Mouse (Mus musculus) intestine, postnatal 0 days (tissue): ENCODE results near the gene Syne4. TPM values are rescaled to one million over a fixed set of nuclear protein-coding genes. Genes with fewer than 3 reads are reported as not detected.

Experiments
- ATAC-seq: fragments of 200-750 bp; cut with Nextera tagmentation; 2 replicates; pipeline ENCODE4 v1.8.0; 2017; ENCODE audit warnings: mild to moderate bottlenecking, moderate TSS enrichment, moderate library complexity
- H3K27ac ChIP-seq: fragments of 300-500 bp; sonication (generic); 2 replicates; pipeline ENCODE4 v1.5.1; 2014; ENCODE audit warnings: mild to moderate bottlenecking, low read depth, low read length, moderate library complexity
- H3K27me3 ChIP-seq: fragments of 300-500 bp; sonication (generic); replicated peaks from 2 replicates; pipeline ENCODE4 v1.6.1; 2014; ENCODE audit warnings: low read length, mixed read lengths; ENCODE audit not compliant: control insufficient read depth, insufficient read depth
- H3K36me3 ChIP-seq: fragments of 300-500 bp; sonication (generic); 2 replicates; pipeline ENCODE4 v1.6.1; 2014; ENCODE audit warnings: mild to moderate bottlenecking, moderate library complexity; ENCODE audit not compliant: control insufficient read depth, insufficient read depth
- H3K4me1 ChIP-seq: fragments of 300-500 bp; sonication (generic); replicated peaks from 2 replicates; pipeline ENCODE4 v1.6.1; 2014; ENCODE audit warnings: antibody characterized with exemption, low read length, mixed read lengths; ENCODE audit not compliant: control insufficient read depth, insufficient read depth
- H3K4me2 ChIP-seq: fragments of 300-500 bp; sonication (generic); replicated peaks from 2 replicates; pipeline ENCODE4 v1.6.1; 2014; ENCODE audit warnings: low read depth, mild to moderate bottlenecking, moderate library complexity
- H3K4me3 ChIP-seq: fragments of 300-500 bp; sonication (generic); 2 replicates; pipeline ENCODE4 v1.5.1; 2014; ENCODE audit warnings: low read depth, low read length
- H3K9ac ChIP-seq: fragments of 300-500 bp; sonication (generic); 2 replicates; pipeline ENCODE4 v1.6.1; 2014; ENCODE audit warnings: mild to moderate bottlenecking, low read depth, low read length
- H3K9me3 ChIP-seq: fragments of 300-500 bp; sonication (generic); 2 replicates; pipeline ENCODE4 v1.6.1; 2016; ENCODE audit warnings: mixed run types; ENCODE audit not compliant: control insufficient read depth
- CTCF ChIP-seq: sonication (generic); IDR thresholded peaks from 2 replicates; pipeline ENCODE4 v1.5.1; 2016; ENCODE audit warnings: low read depth, mild to moderate bottlenecking, control low read depth, antibody characterized with exemption, moderate library complexity
- whole genome bisulfite sequencing: fragments of 180-500 bp; shearing (Covaris S2); extraction: QIAGEN DNeasy Blood & Tissue Kit; methylation state at CpG from one replicate; pipeline ENCODE4 v1.1.7; 2014; 5-methylcytosine and 5-hydroxymethylcytosine counted together
- polyA plus RNA-seq: library from polyadenylated mRNA; unstranded; fragments of >200 nt; fragmentation: Nextera tagmentation; extraction: Ambion mirVana; gene quantifications from 2 replicates; pipeline ENCODE4 v1.2.1, GENCODE M21; 2015

Syne4 gene
- 12.5 and 16.3 TPM in 2 replicates for polyA plus RNA-seq

DNA sequence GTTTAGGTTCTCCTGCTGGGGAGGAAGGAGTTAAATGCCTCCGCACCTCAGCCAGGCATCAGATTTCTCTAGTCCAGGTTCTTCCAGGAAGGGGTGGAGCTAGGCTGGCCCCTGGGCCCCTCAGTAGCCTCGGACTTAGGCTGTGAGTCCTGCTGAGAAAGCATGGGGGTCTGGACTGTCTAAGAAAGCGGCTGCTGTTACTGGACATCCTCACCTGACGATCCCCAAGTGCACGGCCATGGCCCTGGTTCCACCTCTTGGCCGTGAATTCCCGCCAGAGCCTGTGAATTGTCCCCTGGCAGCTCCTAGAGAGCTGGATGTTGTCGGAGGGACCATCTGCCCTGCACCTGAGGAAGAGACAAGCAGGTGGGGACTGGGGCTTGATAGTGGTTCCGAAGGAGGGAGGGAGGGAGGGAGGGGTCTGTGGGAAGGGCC lies at the start of gene Syne4:
Gene Syne4, plus strand, starts transcription at position 87 of the 435 bp plus-strand sequence.
- peak within 1 kb of the TSS; percentile 23; the same call in 1 of the 2 replicates for H3K9ac ChIP-seq

DNA sequence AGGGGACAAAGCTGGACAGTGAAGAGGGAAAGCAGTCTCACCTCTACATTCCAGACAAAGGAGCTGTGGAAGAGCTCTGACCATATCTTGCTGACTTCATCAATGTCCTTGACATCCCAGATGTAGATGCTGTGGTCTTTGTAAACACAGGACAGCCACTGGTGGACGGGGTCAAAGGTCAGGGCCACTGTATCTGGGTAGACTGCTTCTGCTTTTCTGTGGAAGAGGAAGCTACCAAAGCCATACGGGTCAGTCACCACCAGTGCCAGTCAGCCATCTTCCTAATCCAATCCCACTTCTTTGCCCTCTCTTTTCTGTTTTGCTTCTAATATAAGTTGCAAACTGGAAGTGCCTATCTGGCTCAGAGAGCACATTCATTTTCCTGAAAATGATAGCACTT lies 49.6 kb upstream of the Syne4 start:
- Histone ChIP-seq H3K27ac (no peak overlapping the region), H3K4me1 (no peaks in the 10 kb centered on the region), H3K9me3 (no peaks in the 10 kb centered on the region), H3K27me3 (no peaks in the 10 kb centered on the region), H3K4me2 (no peak overlapping the region), H3K36me3 (peaks cover 39% of the 10 kb centered on the region), H3K9ac (no peak overlapping the region), H3K4me3 (no peak overlapping the region)
- 56% methylated on average over 2 of the region's 2 CpGs for WGBS
- no peak for TF ChIP-seq CTCF
- no peak for ATAC-seq

More for the DNA sequence above, at the start of gene Syne4:
- Histone ChIP-seq H3K9me3 (no peaks in the 10 kb centered on the region), H3K4me1 (no peaks in the 10 kb centered on the region), H3K27ac (no peak within 1 kb of the TSS), H3K36me3 (peaks cover 9% of the 10 kb centered on the region; the same call in 1 of the 2 replicates), H3K4me2 (peak within 1 kb of the TSS; percentile 66), H3K27me3 (no peaks in the 10 kb centered on the region), H3K4me3 (peak within 1 kb of the TSS; percentile 36)
- 2% methylated on average over 9 of the region's 9 CpGs for WGBS
- peak; percentile 46 for ATAC-seq
- TF ChIP-seq CTCF = no peak

DNA sequence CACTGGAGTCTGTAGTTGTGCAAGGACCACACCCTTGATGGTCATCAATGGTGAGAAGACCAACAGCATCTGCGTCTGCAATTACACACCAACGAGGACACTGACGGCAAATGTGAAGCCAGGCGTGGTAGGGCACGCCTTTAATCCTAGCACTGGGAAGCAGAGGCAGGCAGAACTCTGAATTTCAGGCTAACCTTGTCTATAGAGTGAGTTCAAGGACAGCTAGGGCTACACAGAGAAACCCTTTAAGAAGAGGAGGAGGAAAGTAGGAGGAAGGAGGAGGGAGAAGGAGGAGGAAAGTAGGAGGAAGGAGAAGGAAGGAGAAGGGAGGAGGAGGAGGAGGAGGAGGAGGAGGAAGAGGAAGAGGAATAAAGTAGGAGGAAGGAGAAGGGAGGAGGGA lies 49.1 kb upstream of the Syne4 start:
- Histone ChIP-seq H3K4me2 (no peak overlapping the region), H3K9ac (no peak overlapping the region), H3K27me3 (no peaks in the 10 kb centered on the region), H3K4me3 (no peak overlapping the region), H3K9me3 (no peaks in the 10 kb centered on the region), H3K27ac (no peak overlapping the region), H3K4me1 (no peaks in the 10 kb centered on the region), H3K36me3 (peaks cover 41% of the 10 kb centered on the region)
- no peak for ATAC-seq
- TF ChIP-seq CTCF = no peak
- WGBS = 90% methylated on average over 5 of the region's 5 CpGs

DNA sequence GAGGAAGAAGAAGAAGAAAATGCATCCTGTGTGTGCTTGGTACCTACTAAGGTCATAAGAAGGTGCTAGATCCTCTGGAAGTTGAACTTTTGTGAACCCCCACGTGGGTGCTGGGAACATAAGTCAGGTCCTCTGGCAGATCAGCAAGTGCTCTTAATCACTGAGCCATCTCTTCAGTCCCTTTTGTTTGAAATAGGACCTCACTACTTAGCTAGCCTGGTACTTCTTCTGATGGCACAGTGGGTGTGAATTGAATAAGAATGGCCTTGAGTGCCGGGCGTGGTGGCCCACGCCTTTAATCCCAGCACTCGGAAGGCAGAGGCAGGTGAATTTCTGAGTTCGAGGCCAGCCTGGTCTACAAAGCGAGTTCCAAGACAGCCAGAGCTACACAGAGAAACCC lies 48.7 kb upstream of the Syne4 start:
- Histone ChIP-seq H3K4me1 (no peaks in the 10 kb centered on the region), H3K36me3 (peaks cover 44% of the 10 kb centered on the region), H3K4me3 (no peak overlapping the region)

DNA sequence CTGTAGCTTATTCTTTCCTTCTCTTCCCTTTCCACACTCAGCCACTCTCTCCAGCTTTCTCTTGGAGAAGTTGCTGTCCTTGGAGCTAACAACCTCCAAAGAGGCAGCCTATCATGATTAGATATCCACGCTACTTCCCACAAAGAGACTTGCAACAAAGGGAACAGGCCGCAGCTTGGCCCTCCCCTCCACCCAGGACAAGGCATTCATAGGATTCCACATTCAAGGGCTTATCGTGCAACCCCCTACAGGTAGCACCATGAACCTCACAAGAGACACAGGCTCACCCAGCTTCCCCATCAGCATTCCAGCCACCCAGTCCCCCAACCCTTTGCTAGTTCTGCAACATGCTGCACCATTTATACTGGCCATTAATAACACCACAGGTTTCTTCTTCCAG lies 47.8 kb upstream of the Syne4 start:
- Histone ChIP-seq H3K4me3 (no peak overlapping the region), H3K27ac (no peak overlapping the region), H3K36me3 (peaks cover 44% of the 10 kb centered on the region), H3K9me3 (no peaks in the 10 kb centered on the region), H3K4me1 (no peaks in the 10 kb centered on the region), H3K27me3 (no peaks in the 10 kb centered on the region), H3K9ac (no peak overlapping the region), H3K4me2 (no peak overlapping the region)
- 79% methylated on average over 3 of the region's 3 CpGs for WGBS
- no peak for TF ChIP-seq CTCF
- ATAC-seq = no peak

More for the DNA sequence above, 48.7 kb upstream of the Syne4 start:
- H3K9ac ChIP-seq = no peak overlapping the region
- H3K9me3 ChIP-seq = no peaks in the 10 kb centered on the region
- no peak for TF ChIP-seq CTCF
- H3K27me3 ChIP-seq = no peaks in the 10 kb centered on the region
- WGBS = 87% methylated on average over 7 of the region's 7 CpGs
- H3K27ac ChIP-seq = no peak overlapping the region
- no peak for ATAC-seq
- no peak overlapping the region for H3K4me2 ChIP-seq

DNA sequence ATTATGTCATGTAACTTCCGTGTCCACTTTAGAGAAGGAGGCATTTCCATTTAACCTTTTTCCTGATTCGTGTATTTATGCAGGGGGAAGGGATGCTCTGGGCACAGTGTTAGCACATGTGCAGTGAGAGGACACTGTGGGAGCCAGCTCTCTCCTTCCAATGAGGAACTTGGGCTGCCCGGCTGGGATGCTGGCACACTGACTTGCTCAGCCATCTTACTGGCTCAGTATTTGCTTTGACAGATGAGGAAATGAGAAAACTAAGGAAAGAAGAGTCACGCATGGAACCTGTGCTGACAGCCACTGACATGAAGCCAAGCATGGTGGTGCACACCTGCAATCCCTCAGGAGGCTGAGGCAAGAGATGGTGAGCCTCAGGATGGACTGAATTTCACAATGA lies 45.0 kb upstream of the Syne4 start:
- Histone ChIP-seq H3K27ac (no peak overlapping the region), H3K4me2 (no peak overlapping the region), H3K4me1 (no peaks in the 10 kb centered on the region), H3K9ac (no peak overlapping the region), H3K36me3 (peaks cover 34% of the 10 kb centered on the region), H3K9me3 (no peaks in the 10 kb centered on the region), H3K27me3 (no peaks in the 10 kb centered on the region), H3K4me3 (no peak overlapping the region)
- WGBS = 86% methylated on average over 4 of the region's 4 CpGs
- no peak for ATAC-seq
- TF ChIP-seq CTCF = no peak

DNA sequence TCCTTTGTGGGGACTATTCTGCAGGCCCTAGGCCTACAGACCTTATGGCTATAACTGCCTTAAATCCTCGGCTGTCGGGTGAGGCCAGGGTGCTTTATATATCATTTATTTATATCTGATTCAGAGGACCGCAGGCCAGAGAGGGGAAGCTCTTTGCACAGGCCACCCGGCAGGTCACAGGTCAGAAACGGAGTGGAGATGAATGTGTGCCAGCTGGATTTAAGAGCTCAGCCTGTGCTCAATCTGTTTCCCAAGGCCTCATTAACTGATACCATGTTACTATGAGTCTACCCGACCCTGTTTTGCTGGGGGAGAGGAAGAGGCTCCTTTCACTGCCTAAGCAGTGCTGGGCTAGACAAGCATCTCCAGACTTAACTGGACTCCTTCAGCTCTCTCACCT lies 40.2 kb upstream of the Syne4 start:
- Histone ChIP-seq H3K27me3 (no peaks in the 10 kb centered on the region), H3K4me2 (no peak overlapping the region), H3K4me3 (no peak overlapping the region), H3K36me3 (peaks cover 16% of the 10 kb centered on the region), H3K27ac (no peak overlapping the region), H3K4me1 (no peaks in the 10 kb centered on the region), H3K9me3 (no peaks in the 10 kb centered on the region), H3K9ac (no peak overlapping the region)
- no peak for ATAC-seq
- 65% methylated on average over 6 of the region's 6 CpGs for WGBS
- TF ChIP-seq CTCF = no peak
